Mouse (Mus musculus) adrenal gland, postnatal 10 days (tissue): Measurements from ENCODE around the gene Olfr1415. TPM values are rescaled to one million over a fixed set of nuclear protein-coding genes. Genes with fewer than 3 reads are reported as not detected.
A peak's percentile ranks its signal among the peaks of the same experiment; 100 is the strongest.
"Not testable (repeated sequence)": the region's sequence is repeated elsewhere in the genome, so short reads cannot be mapped to it uniquely, and the experiment has no call there.

ENCODE experiments used
- DNase-seq: peaks from one replicate; pipeline ENCODE4 v3.0.0; 2021; ENCODE audit warnings: mixed read lengths
- long read RNA-seq, 2 experiments: library from polyadenylated mRNA; stranded (forward); transcript quantifications; one replicate each; pipeline ENCODE4 v2.0.0; 2021
- total RNA-seq, 2 experiments: library from RNA; stranded (reverse); gene quantifications; 2 replicates each; pipeline ENCODE4 v1.2.3; 2021

Gene Olfr1415
- total RNA-seq: not detected
- long read RNA-seq, experiment 1: 0 reads
- long read RNA-seq, experiment 2: 0 reads

DNA sequence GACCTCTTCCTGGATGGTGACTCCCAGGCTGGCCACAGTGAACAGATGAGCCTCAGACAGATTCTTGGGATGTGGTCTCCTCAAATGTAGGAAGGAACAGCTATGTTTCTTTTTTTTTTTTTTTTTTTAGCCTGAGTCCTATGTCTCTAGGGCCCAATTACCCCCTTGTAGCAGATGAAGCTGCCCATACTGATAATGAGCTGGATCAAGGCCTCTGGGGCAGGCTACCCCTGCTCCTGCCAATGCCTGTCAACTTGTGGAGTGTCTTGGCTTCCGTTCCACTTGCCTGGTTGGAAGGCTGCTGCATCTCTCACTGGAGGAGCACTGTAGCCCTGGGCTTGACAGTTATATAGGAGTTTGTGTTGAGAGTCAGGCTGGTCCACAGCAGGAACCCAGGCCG is at the start of gene Olfr1415:
Gene Olfr1415 (minus strand): TSS at position 101 of the 400 bp plus-strand sequence.
- DNase-seq: no peak

DNA sequence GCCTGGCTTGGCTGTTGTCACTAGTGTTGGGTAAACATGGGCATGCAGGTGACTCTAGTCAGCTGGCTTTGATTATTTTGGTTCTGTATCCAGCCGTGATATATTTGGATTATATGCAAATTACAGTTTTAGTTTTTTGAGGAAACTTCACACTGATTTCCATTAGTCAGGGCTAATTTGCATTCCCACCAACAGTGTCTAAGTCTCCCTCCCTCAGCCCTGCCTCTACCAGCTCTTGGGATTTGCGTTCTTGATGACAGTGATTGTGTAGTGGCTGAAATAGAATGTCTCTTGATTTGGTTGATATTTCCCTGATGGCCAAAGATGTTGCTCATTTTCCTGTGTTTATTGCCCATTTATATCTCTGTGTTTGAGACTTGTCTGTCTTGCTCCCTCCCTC is 43.2 kb upstream of the Olfr1415 start:
- no peak for DNase-seq

DNA sequence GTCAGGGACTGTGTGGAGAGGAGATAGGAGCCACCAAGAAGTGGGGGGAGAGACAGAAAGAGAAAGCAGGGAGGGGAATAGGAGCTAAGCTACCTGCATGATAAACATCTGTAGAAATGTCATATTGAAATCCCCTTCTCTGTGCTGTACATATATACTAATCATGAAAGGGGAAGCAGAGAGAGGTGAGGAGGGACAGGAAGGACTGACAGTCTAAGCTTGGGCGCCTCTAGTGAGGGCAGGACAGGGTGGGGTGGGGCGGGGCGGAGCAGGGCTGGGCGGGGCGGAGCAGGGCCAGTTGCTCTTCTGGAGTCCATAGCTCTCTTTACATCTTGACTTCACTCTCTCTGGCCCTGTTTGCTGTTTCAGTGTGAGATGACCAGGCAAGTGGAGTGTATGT is 41.1 kb upstream of the Olfr1415 start:
- no peak for DNase-seq

DNA sequence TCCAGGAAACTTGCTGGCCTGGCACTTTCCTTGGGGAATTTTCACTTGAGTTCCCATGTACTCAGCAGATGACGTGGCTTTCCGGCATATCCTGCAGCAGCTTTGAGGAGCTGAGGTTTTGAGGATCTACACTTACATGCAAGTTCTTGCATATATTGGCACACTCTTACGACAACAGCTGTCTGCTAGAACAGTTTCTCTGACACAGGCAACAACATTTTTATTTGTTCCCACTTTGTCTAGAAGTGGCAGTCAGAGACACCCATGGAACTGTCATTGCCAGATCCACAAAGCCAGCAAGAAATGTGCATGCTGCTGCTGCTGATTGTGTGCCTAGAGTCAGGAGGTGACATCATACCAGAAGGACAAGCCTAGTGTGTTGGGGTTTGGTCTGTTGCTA is 27.9 kb upstream of the Olfr1415 start:
- no peak for DNase-seq

DNA sequence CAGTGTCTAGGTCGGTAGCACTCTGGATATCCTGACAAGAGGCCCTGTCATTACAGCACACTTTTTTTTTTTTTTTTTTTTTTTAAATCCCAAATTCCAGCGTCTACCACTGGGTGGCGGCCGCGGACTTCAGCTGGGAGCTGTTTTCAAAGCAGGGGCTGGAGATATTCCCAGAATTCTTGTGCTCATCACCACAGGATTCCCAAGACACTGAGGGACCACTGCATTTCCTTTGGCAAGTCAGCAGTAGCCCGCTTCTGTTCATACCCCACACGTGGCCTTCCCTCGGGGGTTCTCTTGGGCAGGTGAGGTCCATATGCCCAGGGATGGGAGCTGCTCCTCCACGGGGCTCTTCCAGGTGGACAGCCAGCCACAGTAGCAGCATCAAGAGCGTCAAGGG is 25.5 kb upstream of the Olfr1415 start:
- DNase-seq: peak; percentile 57

DNA sequence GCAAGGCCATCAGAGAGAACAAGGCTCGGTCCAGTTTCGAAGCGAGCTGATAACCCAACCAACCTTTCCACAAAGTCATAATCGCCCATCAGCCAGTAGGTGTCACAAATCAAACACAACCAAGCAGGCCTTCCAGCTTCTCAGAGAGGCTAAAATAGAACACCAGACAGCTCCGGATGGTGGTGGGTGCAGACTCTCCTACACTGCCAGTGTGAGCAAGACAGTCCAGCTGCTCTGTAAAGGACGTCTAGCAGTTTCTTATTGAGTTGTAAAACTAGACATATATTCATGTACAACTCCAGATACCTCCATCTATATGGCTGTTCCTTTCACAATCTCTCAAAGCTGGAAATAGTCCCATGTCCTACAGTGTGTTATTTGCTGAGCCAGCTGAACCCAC is 23.1 kb upstream of the Olfr1415 start:
- DNase-seq: no peak

DNA sequence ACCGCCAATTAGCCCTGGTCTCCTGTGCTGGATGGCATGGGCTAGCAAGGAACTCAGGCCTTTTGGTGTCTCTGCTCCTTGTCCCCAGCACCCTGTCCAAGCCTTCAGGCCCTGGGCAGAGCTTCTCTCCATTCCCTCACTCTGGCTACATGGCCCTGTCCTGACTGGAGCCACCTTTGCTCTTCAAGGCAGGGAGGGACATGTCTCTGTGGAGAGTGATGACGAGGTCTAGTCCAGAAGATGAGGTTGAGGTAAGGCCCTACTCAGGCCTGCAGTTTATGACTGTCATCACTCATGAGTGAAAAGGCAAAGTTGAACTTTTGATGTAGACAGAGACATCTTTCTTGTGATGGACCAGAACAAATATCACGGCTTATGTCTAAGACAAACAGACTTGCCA is 22.7 kb upstream of the Olfr1415 start, which contains the start of gene Olfr1414:
Gene Olfr1414 (minus strand): TSS at position 101 of the 400 bp plus-strand sequence.
- no peak for DNase-seq

DNA sequence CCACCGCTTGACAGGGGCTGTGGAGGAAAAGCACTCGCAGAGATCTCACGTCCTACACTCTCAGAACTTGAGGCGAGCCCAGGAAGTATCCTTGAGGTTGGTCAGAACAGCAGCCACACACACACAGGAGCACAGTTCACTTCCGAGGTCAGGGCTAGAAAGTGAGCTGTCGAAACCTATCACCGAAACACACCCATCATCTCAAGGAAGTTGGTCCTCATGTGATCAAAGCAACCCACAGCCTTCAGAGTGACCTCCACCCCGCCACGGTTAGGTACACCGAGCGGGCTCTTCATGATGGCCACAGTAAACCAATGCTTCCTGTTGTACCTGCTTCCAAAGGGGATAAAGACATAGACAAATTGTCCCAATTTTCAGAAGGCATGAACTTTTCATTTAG is 19.5 kb upstream of the Olfr1415 start:
- no peak for DNase-seq

DNA sequence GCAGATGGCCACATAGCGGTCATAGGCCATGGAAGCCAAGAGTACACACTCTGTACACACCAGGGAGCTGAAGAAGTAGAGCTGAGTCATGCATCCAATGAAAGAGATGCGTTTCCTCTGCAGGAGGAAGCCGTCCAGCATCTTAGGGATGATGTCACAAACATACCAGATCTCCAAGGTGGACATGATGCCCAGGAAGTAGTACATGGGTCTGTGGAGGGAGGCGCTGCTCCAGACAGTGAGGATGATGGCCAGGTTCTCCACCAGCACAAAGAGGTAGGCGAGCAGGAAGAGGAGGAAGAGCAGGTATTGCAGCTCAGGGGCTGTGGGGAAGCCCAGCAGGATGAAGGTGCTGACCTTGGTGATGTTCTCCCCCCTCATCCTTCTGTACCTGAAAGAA is 15.7 kb upstream of the Olfr1415 start:
- DNase-seq: not testable (repeated sequence)

DNA sequence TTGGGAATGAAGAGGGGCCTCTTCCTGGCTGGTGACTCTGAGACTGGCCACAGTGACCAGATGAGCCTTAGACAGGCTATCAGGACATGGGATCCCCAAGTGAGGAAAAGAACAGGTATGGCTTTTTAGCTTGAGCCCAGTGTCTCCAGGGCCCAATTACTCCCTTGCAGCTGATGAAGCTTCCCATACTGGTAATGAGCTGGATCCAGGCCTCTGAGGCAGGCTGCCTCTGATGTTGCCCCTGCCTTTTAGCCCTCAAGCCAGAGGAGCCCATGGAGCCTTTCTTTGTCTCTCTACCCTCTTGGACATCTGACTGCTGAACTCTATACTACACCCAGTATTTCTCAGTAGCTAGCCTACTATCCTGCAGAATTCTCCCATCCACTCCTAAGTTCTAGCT is 10.9 kb downstream of the Olfr1415 start, which contains the start of gene Olfr1416:
Gene Olfr1416 (minus strand): TSS at position 101 of the 400 bp plus-strand sequence.
- DNase-seq: no peak

DNA sequence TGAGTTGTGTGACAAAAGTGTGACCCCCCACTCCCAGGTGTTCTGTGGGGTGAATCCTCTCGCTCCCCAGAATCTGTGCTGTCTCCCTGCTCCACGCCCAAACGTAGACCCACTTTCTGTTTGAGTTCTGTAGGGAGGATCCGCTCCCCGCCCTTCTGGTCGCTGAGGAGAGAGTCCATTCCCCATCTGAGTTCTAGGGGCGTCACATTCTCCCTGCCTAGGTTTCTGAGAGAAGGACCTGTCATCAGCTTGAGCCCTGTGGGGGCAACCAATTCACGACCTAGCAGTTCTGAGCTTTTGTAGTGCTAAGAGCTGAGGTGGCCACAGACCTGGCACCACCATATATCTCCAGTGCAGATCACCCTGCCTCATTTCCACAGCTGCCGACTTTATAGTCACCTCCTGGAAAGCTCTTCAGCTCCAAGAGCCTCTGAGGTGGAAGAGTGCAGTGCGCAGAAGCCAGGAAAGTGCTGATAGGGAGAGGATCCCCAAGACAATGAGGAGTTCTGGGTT is 21.8 kb downstream of the Olfr1415 start:
- no peak for DNase-seq

DNA sequence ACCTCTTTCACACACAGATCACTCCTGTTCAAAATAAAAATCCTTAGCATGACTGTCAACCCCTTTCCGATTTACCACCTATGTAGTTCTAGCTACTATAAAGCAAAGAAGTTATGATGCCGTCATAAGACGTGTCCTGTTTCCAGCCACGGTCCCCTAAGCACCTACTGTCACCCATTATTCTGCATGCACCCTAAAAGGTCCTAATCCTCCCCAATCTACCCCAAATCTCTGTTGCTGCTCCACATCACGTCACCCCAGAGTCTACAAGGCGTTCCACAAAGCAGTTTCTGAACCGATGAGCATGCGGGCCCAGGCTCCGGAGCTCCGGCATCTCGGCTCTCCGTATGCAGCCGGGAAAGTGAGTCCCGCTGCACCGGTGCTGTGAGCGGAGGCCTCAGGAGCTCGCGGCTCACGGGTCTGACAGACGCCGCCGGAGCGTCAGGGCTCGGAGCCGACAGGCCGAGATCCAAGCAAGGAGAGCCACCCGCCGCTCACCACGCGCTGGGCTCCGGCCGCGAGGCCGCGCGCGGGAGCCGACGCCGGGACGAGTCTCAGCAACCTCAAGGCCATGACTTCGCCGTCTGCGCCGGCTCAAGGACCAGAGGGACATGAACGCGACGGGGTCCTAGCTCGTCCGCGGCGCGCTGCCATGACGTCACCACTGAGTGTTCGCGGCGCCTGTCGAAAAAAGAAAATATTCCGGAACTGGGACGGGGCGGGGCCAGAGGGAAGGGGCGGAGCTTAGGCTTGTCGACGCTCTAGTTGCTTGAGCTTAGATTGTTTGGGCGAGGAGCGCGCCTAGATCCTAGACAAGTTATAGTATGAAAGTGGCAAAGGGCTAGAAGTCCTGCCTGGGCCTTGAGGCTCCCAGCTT is 22.5 kb downstream of the Olfr1415 start, which contains the start of gene Ndufa10:
Gene Ndufa10 (minus strand): TSS at position 696 of the 877 bp plus-strand sequence.
- peak; percentile 97 for DNase-seq

DNA sequence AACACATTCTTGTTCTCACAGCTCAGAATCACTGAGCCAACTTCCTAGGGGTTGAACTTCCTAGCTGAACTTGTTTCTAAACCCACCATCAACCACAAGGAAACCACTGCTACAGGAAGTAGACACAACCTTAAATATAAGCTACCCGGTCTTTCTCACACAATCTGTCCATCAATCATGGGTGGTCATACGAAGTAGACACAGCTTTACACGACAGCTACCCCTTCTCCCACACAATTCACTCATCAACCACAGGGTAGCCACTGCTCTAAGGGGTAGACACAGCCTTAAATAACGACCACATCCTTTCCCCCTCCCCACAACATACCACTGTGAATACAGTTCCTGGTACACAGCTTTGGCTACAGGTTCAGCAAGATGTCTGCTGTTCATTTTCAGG is 27.0 kb downstream of the Olfr1415 start:
- no peak for DNase-seq

DNA sequence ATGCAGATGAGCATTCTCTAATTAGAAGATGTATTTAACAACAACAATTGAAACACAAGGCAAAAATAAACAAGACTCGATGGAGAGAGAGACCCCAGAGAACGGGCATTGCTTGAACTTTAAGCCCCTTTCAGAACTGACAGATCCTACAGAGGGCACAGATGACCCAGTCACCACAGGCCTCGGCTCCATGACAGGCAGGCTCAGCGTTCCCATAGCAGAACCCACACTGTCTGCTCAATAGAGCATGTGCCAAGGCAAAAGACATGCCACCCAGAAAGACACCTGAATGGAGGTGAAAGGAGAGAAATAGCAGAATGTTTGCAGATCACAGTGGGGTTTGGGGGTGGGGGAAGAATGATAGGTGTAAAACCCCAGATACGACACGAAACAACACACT is 37.5 kb downstream of the Olfr1415 start:
- DNase-seq: no peak

DNA sequence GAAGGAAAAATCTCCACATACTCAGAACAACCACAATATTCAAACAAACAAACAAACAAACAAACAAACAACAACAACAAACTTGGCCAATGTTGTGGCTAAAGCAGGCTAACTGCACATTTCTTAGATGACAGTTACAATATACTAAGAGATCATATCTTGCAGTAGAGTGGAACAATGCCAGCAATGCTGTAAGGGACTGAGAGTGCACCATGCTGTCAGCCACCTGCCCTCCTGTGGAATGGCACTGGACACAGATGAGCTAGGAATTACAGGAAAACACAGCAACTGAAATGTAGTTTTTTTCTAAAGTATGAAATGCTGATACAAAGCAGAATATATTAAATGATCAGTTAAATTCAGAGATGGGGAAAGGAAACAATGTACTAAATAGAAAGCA is 38.1 kb downstream of the Olfr1415 start:
- DNase-seq: no peak

DNA sequence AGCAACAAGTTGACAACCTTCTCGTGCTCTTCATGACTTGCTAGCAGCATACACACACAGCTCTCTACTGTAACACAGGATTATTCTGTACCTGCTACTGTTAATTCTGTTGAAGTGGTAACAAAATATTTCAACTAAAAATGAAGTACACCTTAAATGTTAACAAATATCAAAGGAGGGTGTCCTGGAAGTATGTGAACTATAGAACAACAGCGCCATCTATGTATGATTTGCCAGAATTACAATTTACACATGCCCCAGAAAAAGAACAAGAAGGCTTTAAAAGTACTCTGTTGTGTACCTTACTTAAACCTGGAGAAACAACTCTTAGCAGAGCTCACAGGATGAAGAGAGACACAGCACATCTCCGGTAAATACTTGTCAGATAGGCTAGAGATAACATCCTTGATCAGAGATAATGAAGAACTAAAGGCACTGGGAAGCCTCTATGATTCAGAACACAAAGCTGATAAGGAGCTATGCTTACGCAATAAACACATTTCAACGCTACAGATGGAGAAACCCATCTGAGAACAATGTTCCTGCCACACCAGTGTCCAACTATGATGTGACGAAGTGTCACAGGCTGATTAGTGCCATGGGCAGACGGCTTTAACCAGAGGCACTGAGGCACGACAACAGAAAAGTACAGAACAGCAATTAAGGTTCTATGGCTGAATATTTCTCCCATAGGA is 42.0 kb downstream of the Olfr1415 start:
- DNase-seq: no peak

DNA sequence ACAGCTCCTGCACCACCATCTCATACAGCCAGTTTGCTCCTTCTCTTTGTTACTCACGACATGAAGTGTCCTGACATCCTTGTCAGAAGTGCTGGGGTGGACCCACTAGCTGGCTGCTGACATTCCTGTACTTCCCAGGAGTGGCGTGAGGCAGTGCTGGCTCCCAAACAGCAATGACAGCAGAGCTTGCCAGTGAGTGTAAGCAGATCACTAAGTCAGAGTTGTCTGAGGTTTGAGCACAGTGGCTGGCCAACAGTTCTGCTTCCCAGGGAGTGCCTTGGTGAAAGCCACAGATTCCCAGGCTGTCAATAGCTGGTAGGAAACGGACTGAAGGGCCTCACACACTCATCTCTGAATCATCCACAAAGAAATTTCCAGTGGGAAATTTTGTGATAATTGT is 47.6 kb downstream of the Olfr1415 start:
- DNase-seq: no peak

DNA sequence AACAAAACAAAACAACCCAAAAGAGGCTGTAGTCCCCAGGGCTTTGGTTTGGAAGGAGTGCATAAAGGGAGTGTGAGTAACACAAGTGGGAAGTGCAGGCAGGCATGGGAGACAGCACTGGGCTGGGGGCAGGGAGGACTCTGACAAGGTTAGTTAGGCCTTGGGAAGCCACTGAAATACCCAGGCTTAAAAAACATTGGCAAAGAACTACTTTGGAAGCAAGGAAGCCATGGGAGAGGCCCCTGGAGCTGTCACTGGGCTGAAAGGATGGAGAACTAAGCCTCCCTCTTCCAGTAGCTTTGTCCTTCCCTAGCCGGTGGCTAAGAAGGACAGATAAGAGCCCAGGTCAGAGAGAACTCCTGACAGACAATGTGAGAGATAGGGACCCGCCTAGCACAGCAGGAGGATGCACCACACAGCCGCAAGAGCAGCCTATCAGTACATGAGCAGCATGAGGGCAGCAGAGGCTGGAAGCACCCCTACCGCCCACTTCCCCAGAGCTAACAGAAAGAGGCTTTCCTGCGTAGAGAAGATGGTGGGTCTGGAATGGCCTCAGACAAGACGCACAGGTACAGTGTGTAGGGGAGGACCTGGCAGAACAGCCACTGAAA is 54.3 kb downstream of the Olfr1415 start:
- DNase-seq: peak; percentile 72

DNA sequence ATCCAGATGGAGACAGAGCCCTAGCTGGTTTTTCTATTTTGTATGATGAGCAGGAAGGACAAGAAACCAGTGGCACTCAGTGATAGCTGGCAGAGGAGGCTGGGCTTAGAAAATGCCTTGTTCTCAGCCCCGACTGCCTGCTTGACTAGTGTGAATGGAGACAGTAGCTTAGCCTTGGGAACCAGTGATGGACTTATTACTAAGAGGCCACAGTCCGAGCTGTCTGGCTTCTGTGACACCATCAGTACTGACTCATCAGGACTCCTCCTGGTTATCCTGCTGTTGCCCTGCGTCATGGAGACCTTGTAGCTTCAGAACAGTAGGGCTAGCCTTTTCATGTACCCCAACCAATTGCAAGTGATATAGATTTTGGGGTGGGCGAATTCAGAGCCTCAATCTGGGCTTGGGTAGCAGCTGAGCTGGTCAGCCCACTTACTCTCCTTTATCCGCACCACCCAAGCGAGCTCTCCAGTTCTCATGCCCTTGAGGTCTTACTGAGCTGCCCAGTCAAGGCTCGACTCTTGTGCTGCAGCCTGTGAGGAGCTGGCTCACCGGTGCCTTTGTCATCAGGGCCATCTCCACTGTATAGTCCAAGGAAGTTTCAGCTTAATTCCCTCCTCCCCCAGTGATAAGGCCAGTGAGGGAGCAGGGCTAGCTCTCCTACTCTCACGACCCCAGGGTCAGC is 55.7 kb downstream of the Olfr1415 start:
- DNase-seq: peak; percentile 29
